Mouse (Mus musculus) CH12F3 (cell line): Measurements from ENCODE around the gene Bcl11b.

Experiments
- in situ Hi-C: fragments of 300-500 bp; cut with MboI; formaldehyde crosslinking; loops from 2 replicates; pipeline ENCODE4 v1.14.3; 2020; ENCODE audit warnings: low sequenced_read_pairs

The Bcl11b gene

GRCm38 (mm10) chr12:108003483-108003882 is at the start of gene Bcl11b:
TSS of gene Bcl11b (minus strand) at chr12:108003602.
- in situ Hi-C loops: no loop called here

- in situ Hi-C loops: no loop called here
Measured at GRCm38 (mm10) chr12:108050996-108051395, 47.6 kb upstream of the Bcl11b start.

- in situ Hi-C loops: no loop called here
Measured at GRCm38 (mm10) chr12:108049625-108050024, 46.2 kb upstream of the Bcl11b start.

- in situ Hi-C loops: no loop called here
Measured at GRCm38 (mm10) chr12:108042239-108042571, 38.8 kb upstream of the Bcl11b start.

GRCm38 (mm10) chr12:108041571-108042238 is 38.3 kb upstream of the Bcl11b start:
- in situ Hi-C loops: no loop called here

GRCm38 (mm10) chr12:108037446-108037845 is 34.0 kb upstream of the Bcl11b start:
- in situ Hi-C loops: no loop called here

GRCm38 (mm10) chr12:108035412-108036078 is 32.1 kb upstream of the Bcl11b start:
- in situ Hi-C loops: no loop called here

- in situ Hi-C loops: no loop called here
Measured at GRCm38 (mm10) chr12:108022835-108023615, 19.6 kb upstream of the Bcl11b start.

- in situ Hi-C loops: no loop called here
Measured at GRCm38 (mm10) chr12:108012003-108012402, 8.6 kb upstream of the Bcl11b start.

- in situ Hi-C loops: no loop called here
Measured at GRCm38 (mm10) chr12:108010346-108010745, 6.9 kb upstream of the Bcl11b start.

- in situ Hi-C loops: no loop called here
Measured at GRCm38 (mm10) chr12:108009156-108009555, 5.8 kb upstream of the Bcl11b start.

- in situ Hi-C loops: no loop called here
Measured at GRCm38 (mm10) chr12:108005816-108006626, 2.6 kb upstream of the Bcl11b start.

GRCm38 (mm10) chr12:108005488-108005800 is 2.0 kb upstream of the Bcl11b start:
- in situ Hi-C loops: no loop called here

- in situ Hi-C loops: no loop called here
Measured at GRCm38 (mm10) chr12:108004701-108005487, 1.5 kb upstream of the Bcl11b start.

- in situ Hi-C loops: no loop called here
Measured at GRCm38 (mm10) chr12:108003928-108004327, 526 bp upstream of the Bcl11b start.

GRCm38 (mm10) chr12:108002436-108003189 is 789 bp downstream of the Bcl11b start:
- in situ Hi-C loops: no loop called here

GRCm38 (mm10) chr12:108001652-108002340 is 1.6 kb downstream of the Bcl11b start:
- in situ Hi-C loops: no loop called here

- in situ Hi-C loops: no loop called here
Measured at GRCm38 (mm10) chr12:108000715-108001080, 2.7 kb downstream of the Bcl11b start.
